Mouse (Mus musculus): ENCODE results near the gene Slc38a2.

Gene Slc38a2

DNA sequence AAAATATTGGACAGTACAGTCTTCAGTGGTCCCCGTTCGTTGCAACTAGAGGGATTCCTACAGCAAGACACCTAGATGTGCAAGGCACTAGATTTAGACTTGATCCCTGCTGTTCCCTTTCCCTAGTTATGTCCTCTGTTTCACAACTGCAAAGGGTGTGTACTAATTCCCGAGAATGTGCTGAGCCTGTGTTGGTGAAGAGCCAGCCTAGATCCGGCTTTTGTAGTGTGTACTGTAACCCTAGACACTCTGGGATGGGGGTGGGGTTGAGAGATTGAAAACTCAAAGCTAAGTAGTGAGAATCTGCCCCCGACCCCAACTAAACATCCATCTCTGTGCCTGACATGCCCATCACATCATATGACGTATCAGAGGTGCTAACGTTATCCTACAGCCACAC, 18.9 kb upstream of the Slc38a2 start:
- peak; percentile 57 for DNase-seq (ENCODE audit: low spot score)

DNA sequence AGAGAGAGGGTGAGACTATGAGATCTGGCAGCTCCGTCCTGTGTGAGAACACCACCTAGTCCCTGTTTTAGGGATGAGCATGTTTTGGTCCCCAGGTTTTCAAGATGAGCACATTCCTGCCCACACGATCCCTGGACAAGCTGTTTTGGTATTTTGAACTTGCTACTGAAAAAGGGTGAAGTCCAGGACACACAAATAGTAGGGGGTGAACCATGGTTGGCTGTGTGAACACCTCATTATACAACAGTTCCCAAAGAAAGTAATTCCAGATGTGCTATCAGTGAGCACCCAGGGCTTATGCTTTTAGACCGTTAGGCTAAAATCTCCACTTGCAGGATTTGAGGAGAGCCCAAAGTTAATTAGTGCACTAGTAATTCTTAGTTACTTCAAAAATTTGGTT, 17.7 kb upstream of the Slc38a2 start:
- no peak for DNase-seq (ENCODE audit: low spot score)

- no peak for DNase-seq (ENCODE audit: low spot score)
These were observed 16.8 kb upstream of the Slc38a2 start for GRCm38 (mm10) chr15:96716371-96716770.

- no peak for DNase-seq (ENCODE audit: low spot score)
These were observed 16.2 kb upstream of the Slc38a2 start for GRCm38 (mm10) chr15:96715692-96716080.

DNA sequence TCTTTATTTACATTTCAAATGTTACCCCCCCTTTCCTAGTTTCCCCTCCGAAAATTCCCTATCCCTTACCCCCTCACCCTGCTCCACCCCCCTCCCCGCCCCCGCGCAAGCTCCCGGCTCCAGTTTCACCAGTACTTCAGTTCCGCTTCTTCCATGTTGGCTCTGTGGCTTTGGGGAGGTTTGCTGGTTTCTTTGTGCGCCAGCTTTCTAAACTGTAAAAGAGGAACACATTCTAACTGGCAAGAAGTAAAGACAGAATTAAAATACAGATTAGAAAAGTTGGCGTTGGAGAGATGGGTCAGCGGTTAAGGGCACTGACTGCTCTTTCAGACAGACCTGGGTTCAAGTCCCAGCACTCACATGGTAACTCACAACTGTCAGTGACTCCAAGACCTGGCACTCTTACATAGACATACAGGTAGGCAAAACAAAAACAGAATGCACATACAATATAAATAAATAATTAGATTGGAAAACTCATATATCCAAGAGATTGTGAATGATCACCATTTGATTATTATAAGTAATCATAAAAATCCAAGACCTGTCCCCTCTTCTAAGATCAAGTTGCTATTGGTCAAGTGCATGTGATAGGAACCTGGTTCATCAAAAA, 15.7 kb upstream of the Slc38a2 start:
- no peak for DNase-seq (ENCODE audit: low spot score)

DNA sequence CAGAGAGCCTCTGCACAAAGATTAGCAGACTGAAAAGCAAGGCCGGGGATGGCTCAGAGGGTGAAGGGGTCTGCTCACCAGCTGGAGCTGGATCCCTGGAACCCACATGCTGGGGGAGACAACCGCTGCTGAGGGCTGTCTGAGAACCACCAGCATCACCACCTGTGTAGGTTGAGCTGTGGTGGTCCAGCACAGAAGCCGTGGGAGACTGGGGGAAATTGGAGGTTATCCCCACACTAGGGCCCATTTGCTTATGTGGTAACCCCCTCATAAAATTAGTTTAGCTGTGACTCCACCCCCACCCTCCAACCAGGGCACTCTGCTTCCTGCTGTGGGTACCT, 15.1 kb upstream of the Slc38a2 start:
- DNase-seq (ENCODE audit: low spot score): no peak

DNA sequence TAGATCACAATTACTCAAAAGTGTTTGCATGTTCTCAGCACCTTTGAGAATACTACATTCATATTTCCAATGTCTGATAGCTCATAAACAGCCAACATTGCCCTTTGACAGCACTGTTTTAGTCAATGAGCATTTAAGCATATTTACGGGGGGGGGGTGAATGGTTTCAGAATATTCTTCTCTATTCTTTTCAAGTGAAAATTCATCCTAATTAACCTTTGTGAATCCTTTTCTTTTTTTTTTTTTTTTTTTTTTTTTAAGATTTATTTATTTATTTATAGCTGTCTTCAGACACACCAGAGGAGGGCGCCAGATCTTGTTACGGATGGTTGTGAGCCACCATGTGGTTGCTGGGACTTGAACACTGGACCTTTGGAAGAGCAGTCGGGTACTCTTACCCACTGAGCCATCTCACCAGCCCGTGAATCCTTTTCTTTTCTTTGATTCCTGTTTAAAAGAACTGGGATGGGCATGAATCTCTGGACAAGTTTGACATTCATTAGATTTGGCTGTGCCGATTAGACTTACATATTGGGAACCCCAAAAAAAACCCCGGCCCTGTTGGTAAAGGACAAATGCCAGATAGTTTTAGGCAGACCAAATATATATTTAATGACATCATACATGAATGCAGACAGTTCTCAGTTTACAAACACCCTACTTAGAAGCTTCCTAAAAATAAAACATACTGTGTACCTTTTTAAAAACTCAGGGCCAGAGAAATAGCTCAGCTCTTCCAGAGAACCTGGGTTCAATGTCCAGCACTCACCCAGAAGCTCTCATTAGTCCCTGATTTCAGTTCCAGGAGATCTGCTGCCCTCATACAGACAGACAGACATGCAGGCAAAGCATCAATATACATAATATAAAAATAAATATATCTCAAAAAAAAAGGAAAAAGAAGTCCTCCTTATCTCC, 14.5 kb upstream of the Slc38a2 start:
- no peak for DNase-seq (ENCODE audit: low spot score)

DNA sequence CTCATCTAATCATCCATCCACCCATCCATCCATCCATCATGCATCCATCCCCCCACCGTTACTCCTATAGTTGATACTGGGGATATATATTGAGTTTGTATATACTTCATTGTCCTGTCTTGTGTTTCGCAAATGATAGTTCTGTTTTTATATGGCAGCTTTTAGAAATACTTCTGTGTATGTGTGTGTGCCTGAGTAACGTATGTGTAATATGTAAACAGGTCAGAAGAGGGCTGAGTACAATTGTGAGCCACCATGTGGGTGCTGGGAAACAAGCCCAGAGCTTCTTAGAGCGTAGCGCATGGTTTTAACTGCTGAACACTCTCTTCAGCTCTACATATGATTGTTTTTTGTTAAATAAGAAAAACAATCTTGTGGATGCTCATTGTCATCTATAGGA, 12.8 kb upstream of the Slc38a2 start:
- DNase-seq (ENCODE audit: low spot score): no peak

- DNase-seq (ENCODE audit: low spot score): no peak
These were observed 12.1 kb upstream of the Slc38a2 start for GRCm38 (mm10) chr15:96711664-96712063.

GRCm38 (mm10) chr15:96710352-96711114, 11.0 kb upstream of the Slc38a2 start:
- DNase-seq (ENCODE audit: low spot score): no peak

GRCm38 (mm10) chr15:96709491-96710351, 10.2 kb upstream of the Slc38a2 start:
- peak; percentile 98 for DNase-seq (ENCODE audit: low spot score)

DNA sequence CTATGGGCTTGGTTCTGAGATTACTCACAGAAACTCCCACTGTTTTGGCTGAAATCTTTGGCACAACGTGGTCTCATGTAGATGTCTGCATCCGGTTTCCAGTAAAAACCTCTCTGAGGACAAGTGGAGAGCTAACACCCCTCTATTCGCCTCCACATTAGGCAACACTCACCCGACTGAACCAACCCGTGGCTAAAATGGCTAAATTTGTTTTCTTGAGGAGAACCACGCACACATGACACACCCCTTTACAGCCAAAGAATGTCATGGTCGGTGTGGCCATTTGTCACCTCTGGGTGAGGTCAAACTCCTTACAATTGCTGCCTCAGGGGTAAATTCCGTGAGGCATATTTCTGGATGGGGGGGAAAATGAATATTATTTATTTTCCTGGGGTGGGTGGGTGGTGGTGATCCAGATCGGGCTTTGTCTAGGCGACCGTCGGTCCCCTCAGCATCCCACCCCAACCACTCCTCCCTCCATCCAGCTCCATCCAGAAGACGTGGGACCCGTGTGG, 9.5 kb upstream of the Slc38a2 start:
- no peak for DNase-seq (ENCODE audit: low spot score)

DNA sequence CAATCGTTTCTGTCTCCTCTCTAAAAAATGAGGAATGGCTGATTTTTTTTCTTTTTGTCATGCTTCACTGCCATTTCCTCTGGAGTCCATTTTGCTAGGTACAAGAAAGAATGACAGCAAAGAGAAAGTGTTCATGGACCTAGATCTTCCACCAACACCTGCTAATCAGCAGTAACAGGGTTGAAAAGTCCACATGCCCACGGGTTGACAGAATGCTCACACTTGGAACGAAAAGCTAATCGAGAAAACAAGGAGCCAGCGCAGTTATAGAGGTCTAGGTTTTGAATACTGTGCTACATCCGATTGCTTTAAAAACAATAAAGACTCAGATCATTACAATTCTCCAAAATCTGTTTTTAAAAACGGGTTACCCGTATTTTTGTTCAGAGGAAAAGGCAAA, 8.9 kb upstream of the Slc38a2 start:
- no peak for DNase-seq (ENCODE audit: low spot score)

DNA sequence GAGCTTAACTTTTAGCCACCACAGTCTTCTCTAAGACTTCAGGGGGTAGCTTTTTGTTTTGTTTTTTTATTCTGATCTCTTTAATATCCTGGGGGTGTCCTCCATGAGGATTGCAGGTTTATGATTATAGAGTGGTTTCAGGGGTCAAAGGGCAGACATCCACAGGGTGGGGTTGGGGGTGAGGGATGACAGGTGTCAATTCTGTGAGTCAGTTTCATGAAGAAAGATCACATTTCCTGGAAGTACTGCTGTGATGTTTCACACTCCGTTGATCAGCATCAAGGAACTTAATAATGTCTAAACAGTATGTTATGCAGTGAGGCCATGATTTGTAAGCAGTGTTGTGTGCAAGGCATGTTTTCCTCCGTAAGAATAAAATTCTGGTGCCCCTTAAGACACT, 8.4 kb upstream of the Slc38a2 start:
- DNase-seq (ENCODE audit: low spot score): no peak

DNA sequence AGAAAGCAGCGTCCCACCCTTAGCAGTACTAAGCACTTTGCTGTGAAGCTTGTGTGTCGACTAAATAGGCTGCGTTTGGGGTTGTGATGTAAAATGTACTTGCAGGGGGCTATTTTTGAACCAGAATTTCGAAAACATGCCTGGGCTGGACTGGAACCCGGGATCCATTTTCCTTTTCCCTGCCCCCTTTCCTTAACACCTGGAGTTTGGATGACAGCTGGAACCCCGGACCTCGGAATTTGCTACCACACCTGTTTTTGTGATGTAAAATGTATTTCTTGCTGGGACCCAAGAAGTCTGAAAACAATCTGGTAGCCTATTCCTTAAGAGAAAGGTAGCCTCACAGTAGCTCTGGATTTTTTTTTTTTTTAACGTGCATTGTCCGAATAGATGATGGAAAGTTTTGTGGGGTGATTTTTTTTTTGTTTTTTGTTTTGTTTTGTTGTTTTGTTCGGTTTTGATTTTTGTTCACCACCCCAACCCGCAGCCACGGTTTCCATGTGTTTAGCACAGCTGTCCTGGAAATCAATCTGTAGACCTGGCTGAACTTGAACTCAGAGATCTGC, 3.0 kb upstream of the Slc38a2 start:
- no peak for DNase-seq (ENCODE audit: low spot score)

- no peak for DNase-seq (ENCODE audit: low spot score)
These were observed 1.2 kb upstream of the Slc38a2 start for GRCm38 (mm10) chr15:96700766-96701165.

- DNase-seq (ENCODE audit: low spot score): peak; percentile 85
These were observed 677 bp downstream of the Slc38a2 start for GRCm38 (mm10) chr15:96698658-96699448.

DNA sequence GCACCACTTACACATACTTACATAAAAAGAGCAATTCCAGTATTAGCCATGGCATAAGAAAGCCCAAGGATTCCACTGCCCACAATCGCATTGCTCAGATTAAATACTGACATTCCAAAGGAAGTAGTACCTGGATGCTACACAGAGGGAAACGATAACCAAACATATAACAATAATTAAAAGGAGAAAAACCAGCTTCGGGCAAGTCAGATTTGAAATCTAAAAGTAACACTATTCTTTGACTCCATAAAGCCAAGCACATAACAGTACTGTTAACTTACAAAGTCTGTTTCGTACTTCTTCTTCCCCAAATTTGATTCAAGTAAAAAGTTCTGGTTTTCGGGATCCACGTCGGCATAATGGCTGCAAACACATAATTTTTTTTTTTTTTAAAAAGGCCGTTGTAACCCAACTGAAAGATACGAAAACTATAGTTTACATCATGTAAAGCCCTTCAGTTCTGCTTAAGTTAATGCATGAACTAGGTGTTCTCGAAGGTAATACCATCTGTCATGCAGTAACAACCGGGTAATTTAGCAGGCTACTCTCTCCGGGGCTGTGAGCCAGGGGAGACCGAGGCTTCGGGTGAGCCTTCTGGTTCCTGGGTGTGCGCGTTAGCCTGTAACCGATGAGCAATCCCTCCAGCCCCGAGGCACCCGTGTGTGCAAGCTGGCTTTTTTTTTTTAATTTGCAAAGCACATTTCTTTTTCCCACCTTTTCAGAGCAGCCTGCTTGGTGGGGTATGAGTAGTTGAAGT, 1.5 kb downstream of the Slc38a2 start:
- DNase-seq (ENCODE audit: low spot score): no peak

GRCm38 (mm10) chr15:96696486-96697284, 2.8 kb downstream of the Slc38a2 start:
- DNase-seq (ENCODE audit: low spot score): no peak
